Mouse (Mus musculus) G1E (cell line): ENCODE measurements around the gene Neurl4.

Source experiments
- CTCF ChIP-seq: IDR thresholded peaks from 2 replicates; pipeline ENCODE4 v1.5.1; 2012; ENCODE audit warnings: low read depth, low read length, inconsistent platforms, mixed read lengths
- TAL1 ChIP-seq: conservative IDR thresholded peaks from 2 replicates; pipeline ENCODE4 v1.6.1; 2012; ENCODE audit warnings: low read depth, low read length, inconsistent platforms, mixed read lengths

DNA sequence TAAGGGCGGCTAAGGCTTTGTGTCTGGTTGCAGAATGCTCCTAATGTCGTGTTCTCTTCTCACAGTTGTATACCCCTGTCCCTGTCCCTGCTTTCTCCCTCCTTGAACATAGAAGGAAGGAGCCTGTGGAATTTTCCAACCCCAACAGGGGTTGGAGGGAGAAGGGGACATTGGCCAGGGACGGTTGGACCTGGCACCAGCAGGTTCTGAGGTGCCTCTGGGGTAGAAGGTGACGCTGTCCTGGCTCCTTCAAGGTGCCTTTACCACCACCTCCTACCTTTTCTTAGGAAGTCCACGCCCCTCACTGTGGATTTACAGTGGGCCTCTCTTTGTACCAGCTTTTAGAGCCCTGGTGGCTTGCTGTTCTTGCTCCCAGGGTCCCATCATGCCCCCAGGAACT is 37.0 kb downstream of the Neurl4 start:
- no peak for TF ChIP-seq CTCF
- TF ChIP-seq TAL1 = no peak
